Mouse (Mus musculus) hindbrain, postnatal 0 days (tissue): ENCODE measurements at regions not wholly inside any gene's neighbourhood (a gene's known extent, or its start where the extent isn't known, plus 50 kb on each side); places are given as distances from the start of the nearest gene placed in this dataset.
"Not testable (repeated sequence)": the region's sequence is repeated elsewhere in the genome, so short reads cannot be mapped to it uniquely, and the experiment has no call there.

Experiments used
- ATAC-seq: fragments of 200-750 bp; cut with Nextera tagmentation; 2 replicates; pipeline ENCODE4 v1.8.0; 2017; ENCODE audit warnings: mild to moderate bottlenecking, moderate TSS enrichment, moderate library complexity
- DNase-seq: peaks from one replicate; pipeline ENCODE4 v3.0.0-alpha.2; 2015; ENCODE audit warnings: low spot score
- H3K27ac ChIP-seq: fragments of 300-500 bp; sonication (generic); 2 replicates; pipeline ENCODE4 v1.5.1; 2014; ENCODE audit warnings: mild to moderate bottlenecking
- H3K27me3 ChIP-seq: fragments of 300-500 bp; sonication (generic); 2 replicates; pipeline ENCODE4 v1.6.1; 2014; ENCODE audit warnings: low read length, mixed read lengths; ENCODE audit not compliant: insufficient read depth
- H3K36me3 ChIP-seq: fragments of 300-500 bp; sonication (generic); 2 replicates; pipeline ENCODE4 v1.6.1; 2014; ENCODE audit warnings: low read length, mixed read lengths; ENCODE audit not compliant: insufficient read depth
- H3K4me1 ChIP-seq: fragments of 300-500 bp; sonication (generic); 2 replicates; pipeline ENCODE4 v1.6.1; 2014; ENCODE audit warnings: antibody characterized with exemption, low read length, mixed read lengths; ENCODE audit not compliant: insufficient read depth
- H3K4me2 ChIP-seq: fragments of 300-500 bp; sonication (generic); 2 replicates; pipeline ENCODE4 v1.6.1; 2014; ENCODE audit warnings: low read depth, mild to moderate bottlenecking, low read length, moderate library complexity, mixed read lengths
- H3K4me3 ChIP-seq: fragments of 300-500 bp; sonication (generic); 2 replicates; pipeline ENCODE4 v1.5.1; 2014; ENCODE audit warnings: low read length
- H3K9ac ChIP-seq: fragments of 300-500 bp; sonication (generic); replicated peaks from 2 replicates; pipeline ENCODE4 v1.6.1; 2014; ENCODE audit warnings: mild to moderate bottlenecking, low read length, moderate library complexity, mixed read lengths
- H3K9me3 ChIP-seq: fragments of 300-500 bp; sonication (generic); 2 replicates; pipeline ENCODE4 v1.6.1; 2016; ENCODE audit warnings: low read length, mixed read lengths
- CTCF ChIP-seq: IDR thresholded peaks from 2 replicates; pipeline ENCODE4 v1.5.1; 2016; ENCODE audit warnings: antibody characterized with exemption, control low read depth, low read depth
- WGBS: fragments of 180-500 bp; shearing (Covaris S2); extraction: QIAGEN DNeasy Blood & Tissue Kit; methylation state at CpG from one replicate; pipeline ENCODE4 v1.1.7; 2014; 5-methylcytosine and 5-hydroxymethylcytosine counted together

DNA sequence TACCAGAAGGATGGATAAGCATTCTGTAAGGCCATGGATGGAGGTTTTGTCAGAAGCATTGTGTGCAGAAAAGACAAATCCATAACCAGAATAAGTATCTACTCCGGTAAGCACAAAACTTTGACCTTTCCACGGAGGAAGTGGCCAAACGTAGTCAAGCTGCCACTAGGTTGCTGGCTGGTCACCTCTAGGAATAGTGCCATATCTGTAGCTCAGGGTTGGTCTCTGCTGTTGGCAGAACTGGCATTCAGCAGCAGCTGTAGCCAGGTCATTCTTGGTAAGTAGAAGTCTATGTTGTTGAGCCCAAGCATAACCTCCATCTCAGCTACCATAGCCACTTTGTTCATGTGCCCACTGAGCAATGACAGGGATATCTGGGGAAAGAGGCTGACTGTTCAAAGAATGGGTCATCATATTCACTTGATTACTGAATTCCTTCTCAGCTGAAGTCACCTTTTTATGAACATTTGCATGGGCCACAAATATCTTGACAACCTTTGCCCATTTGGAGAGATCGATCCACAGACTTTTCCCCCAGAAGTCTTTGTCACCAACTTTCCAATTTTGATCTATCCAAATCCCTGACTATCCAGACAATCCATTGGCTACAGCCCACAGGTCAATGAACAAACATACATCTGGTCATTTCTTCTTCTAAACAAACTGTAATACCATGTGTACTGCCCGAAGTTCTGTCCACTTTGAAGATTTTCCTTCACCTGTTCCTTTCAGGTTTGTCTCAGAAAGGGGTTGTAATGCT is 114.2 kb downstream of the Ly6f start:
- Histone ChIP-seq H3K4me3 (no peak overlapping the region), H3K4me2 (no peak overlapping the region), H3K36me3 (no peaks in the 10 kb centered on the region), H3K27me3 (no peaks in the 10 kb centered on the region), H3K27ac (no peak overlapping the region), H3K9ac (no peak overlapping the region), H3K9me3 (no peaks in the 10 kb centered on the region), H3K4me1 (no peaks in the 10 kb centered on the region)
- ATAC-seq, result no peak
- TF ChIP-seq CTCF, result no peak
- no peak for DNase-seq
- WGBS, result 85% methylated on average over 5 of the region's 5 CpGs

- H3K4me3 ChIP-seq, H3K4me1 ChIP-seq, H3K36me3 ChIP-seq, H3K9ac ChIP-seq, H3K4me2 ChIP-seq, ATAC-seq, H3K27me3 ChIP-seq, DNase-seq, H3K27ac ChIP-seq, H3K9me3 ChIP-seq: not testable (repeated sequence)
- WGBS, result 86% methylated on average over 7 of the region's 7 CpGs
Measured at GRCm38 (mm10) chr15:75392924-75393464, 124.8 kb downstream of the Ly6f start.

GRCm38 (mm10) chr15:75397276-75397675 is 129.1 kb downstream of the Ly6f start:
- no peak overlapping the region for H3K4me3 ChIP-seq
- no peak overlapping the region for H3K27ac ChIP-seq
- H3K4me1 ChIP-seq, result no peaks in the 10 kb centered on the region
- H3K27me3 ChIP-seq, result no peaks in the 10 kb centered on the region
- TF ChIP-seq CTCF, result no peak
- 92% methylated on average over 6 of the region's 6 CpGs for WGBS
- H3K4me2 ChIP-seq, result no peak overlapping the region
- ATAC-seq (no peak), DNase-seq (no peak)
- no peaks in the 10 kb centered on the region for H3K9me3 ChIP-seq
- no peak overlapping the region for H3K9ac ChIP-seq
- no peaks in the 10 kb centered on the region for H3K36me3 ChIP-seq
